In genomic region chr1:39526371-39527167, GRCm38 (mm10) we compare ENCODE assay signal across 7 mouse cellular contexts. TPM values are rescaled to one million over a fixed set of nuclear protein-coding genes. Genes with fewer than 3 reads are reported as not detected.
DNase-seq lines count a peak whose midpoint lies in the region.

No protein-coding gene starts in this region.

- DNase-seq in heart, adult 18-20 months, result peak; percentile 40 to 42
- no peak for DNase-seq in heart, postnatal 25 days (ENCODE audit: low spot score)
- peak; percentile 42 for DNase-seq in kidney, postnatal 10 days
- no peak for DNase-seq in kidney, adult 9 months
- peak; percentile 63 for DNase-seq in urinary bladder, postnatal 14 days (ENCODE audit: low spot score)
- no peak for DNase-seq in urinary bladder, postnatal 10 days (ENCODE audit: low spot score)
- DNase-seq in layer of hippocampus, postnatal 14 days (ENCODE audit: low spot score in 2 of 2), result no peak

- intact Hi-C loops in heart, postnatal 25 days (cut with DNase I), result no loop called here

RNA-seq across cellular contexts. Expression of gene Cnot11, which starts 8.2 kb away (rescaled TPM):
- total RNA-seq in heart, adult 18-20 months (2021), result 10 to 100 TPM; 12.8 to 14.2 TPM
- 10 to 100 TPM; 12.9 to 14.7 TPM for total RNA-seq in heart, postnatal 25 days (2021)
- total RNA-seq in layer of hippocampus, postnatal 14 days (2021), result 10 to 100 TPM; 22.1 to 24.9 TPM

RNA-seq across cellular contexts. Expression of gene Tbc1d8, which starts 48.0 kb away (rescaled TPM):
- 1 to 10 TPM; 4.6 to 6.3 TPM for total RNA-seq in heart, adult 18-20 months (2021)
- 1 to 10 TPM; 5.6 to 6.3 TPM for total RNA-seq in heart, postnatal 25 days (2021)
- total RNA-seq in layer of hippocampus, postnatal 14 days (2021), result 10 to 100 TPM; 13.2 TPM

RNA-seq across cellular contexts. Expression of gene Rnf149, which starts 50.6 kb away (rescaled TPM):
- total RNA-seq in heart, adult 18-20 months (2021), result 10 to 100 TPM in 1 of 2 experiments, 1 to 10 TPM in 1; 8.6 to 10.8 TPM
- 1 to 10 TPM; 7.5 to 9.5 TPM for total RNA-seq in heart, postnatal 25 days (2021)
- 10 to 100 TPM; 28.1 to 31.0 TPM for total RNA-seq in layer of hippocampus, postnatal 14 days (2021)

Comparison
In these comparisons a context has a peak if more than half of its experiments do, and no peak if none do; other contexts are left out.
1. DNase-seq: peak in heart, adult 18-20 months (2 of 2), kidney, postnatal 10 days (single experiment) and urinary bladder, postnatal 14 days (single experiment); none in heart, postnatal 25 days (single experiment), kidney, adult 9 months (single experiment), urinary bladder, postnatal 10 days (single experiment) and layer of hippocampus, postnatal 14 days (0 of 2).